In genomic region chr1:136325933-136326332, GRCm38 (mm10) we compare ENCODE assay signal across 8 mouse cellular contexts. TPM values are rescaled to one million over a fixed set of nuclear protein-coding genes. Genes with fewer than 3 reads are reported as not detected.
A peak's percentile ranks its signal among the peaks of the same experiment; 100 is the strongest.
DNase-seq lines count a peak whose midpoint lies in the region; ATAC-seq and TF ChIP-seq lines count a peak whose summit lies in the region.

No protein-coding gene starts in this region.

- peak overlapping the region; percentile 76 for H3K27ac ChIP-seq in heart, embryonic 11.5 days (ENCODE audit: low read depth, low read length)
- peak overlapping the region; percentile 48 for H3K27ac ChIP-seq in limb, embryonic 14.5 days (replicated peaks; ENCODE audit: low read depth, low read length)

- DNase-seq in kidney, adult 9 months, result peak; percentile 33
- no peak for DNase-seq in kidney, postnatal 10 days
- DNase-seq in cerebellum, adult 18-20 months, result peak; percentile 54 to 66
- DNase-seq in limb, embryonic 14.5 days (ENCODE audit: low spot score), result no peak
- DNase-seq in right cerebral cortex, postnatal 4 days, result no peak
- DNase-seq in T-cell, adult 2 months (ENCODE audit: low spot score), result no peak

- WGBS in heart, embryonic 11.5 days (ENCODE audit: insufficient replicate concordance), result 20% methylated on average over 4 of the region's 4 CpGs
- WGBS in limb, embryonic 14.5 days, result 8% methylated on average over 4 of the region's 4 CpGs

- H3K9me3 ChIP-seq in heart, embryonic 11.5 days (replicated peaks; ENCODE audit: control insufficient read depth, low read length), result no peaks in the 10 kb centered on the region
- H3K9me3 ChIP-seq in limb, embryonic 14.5 days (ENCODE audit: control insufficient read depth, low read length), result no peaks in the 10 kb centered on the region

- H3K4me1 ChIP-seq in heart, embryonic 11.5 days (ENCODE audit: control insufficient read depth, insufficient read depth, low read length), result peaks cover 19% of the 10 kb centered on the region
- H3K4me1 ChIP-seq in limb, embryonic 14.5 days (ENCODE audit: control insufficient read depth, insufficient read depth, low read length), result peaks cover 8% of the 10 kb centered on the region; the same call in 1 of the 2 replicates

- no peak overlapping the region; the same call in 1 of the 2 replicates for H3K4me3 ChIP-seq in heart, embryonic 11.5 days (ENCODE audit: low read depth, low read length)
- no peak overlapping the region for H3K4me3 ChIP-seq in limb, embryonic 14.5 days (replicated peaks; ENCODE audit: low read length)

- H3K9ac ChIP-seq in heart, embryonic 11.5 days (ENCODE audit: low read depth, low read length), result peak overlapping the region; percentile 24; the same call in 1 of the 2 replicates
- peak overlapping the region; percentile 32; the same call in 1 of the 2 replicates for H3K9ac ChIP-seq in limb, embryonic 14.5 days (ENCODE audit: low read depth, low read length, severe bottlenecking)

- TF ChIP-seq POLR2A in limb, embryonic 14.5 days (IDR thresholded peaks at IDR 0.05; ENCODE audit: borderline replicate concordance, extremely low read depth, insufficient read depth, insufficient read length), result no peak

- no peaks in the 10 kb centered on the region for H3K27me3 ChIP-seq in heart, embryonic 11.5 days (ENCODE audit: control insufficient read depth, insufficient read depth, low read length)
- H3K27me3 ChIP-seq in limb, embryonic 14.5 days (ENCODE audit: control insufficient read depth, insufficient read depth, low read length), result no peaks in the 10 kb centered on the region

- H3K4me2 ChIP-seq in heart, embryonic 11.5 days, result peak overlapping the region; percentile 29
- no peak overlapping the region for H3K4me2 ChIP-seq in limb, embryonic 14.5 days (replicated peaks; ENCODE audit: low read depth, low read length, severe bottlenecking)

- peaks cover 5% of the 10 kb centered on the region; the same call in 1 of the 2 replicates for H3K36me3 ChIP-seq in heart, embryonic 11.5 days (ENCODE audit: control insufficient read depth, insufficient read depth, low read length)
- peaks cover 17% of the 10 kb centered on the region for H3K36me3 ChIP-seq in limb, embryonic 14.5 days (ENCODE audit: control insufficient read depth, insufficient read depth, low read length)

- peak; percentile 39; the same call in 1 of the 2 replicates for ATAC-seq in heart, embryonic 11.5 days (replicated peaks; ENCODE audit: insufficient number of reproducible peaks, low FRiP score, low TSS enrichment)
- no peak for ATAC-seq in limb, embryonic 14.5 days (ENCODE audit: low FRiP score, low read depth)
- ATAC-seq in megakaryocyte progenitor cell, adult 5-6 weeks (replicated peaks; ENCODE audit: poor library complexity), result no peak

RNA-seq across cellular contexts. Expression of gene Camsap2, which starts 20.0 kb away (rescaled TPM):
- polyA plus RNA-seq in heart, embryonic 11.5 days (2014; fragmentation: Nextera tagmentation; extraction: Ambion mirVana), result 11.3 and 12.4 TPM in 2 replicates
- polyA plus RNA-seq in limb, embryonic 14.5 days (2012; rRNA removed), result 13.7 and 15.0 TPM in 2 replicates
- 17.2 and 17.7 TPM in 2 replicates for polyA plus RNA-seq in limb, embryonic 14.5 days (2014; fragmentation: Nextera tagmentation; extraction: Ambion mirVana)
- total RNA-seq in megakaryocyte progenitor cell, adult 5-6 weeks (2015), result 8.6 and 8.7 TPM in 2 replicates
- total RNA-seq in megakaryocyte progenitor cell, adult 5-6 weeks (2017), result 11.5 and 12.8 TPM in 2 replicates

Comparison
In these comparisons a context has a peak if more than half of its experiments do, and no peak if none do; other contexts are left out.
1. DNase-seq: peak in kidney, adult 9 months (single experiment) and cerebellum, adult 18-20 months (2 of 2); none in kidney, postnatal 10 days (single experiment), limb, embryonic 14.5 days (single experiment), right cerebral cortex, postnatal 4 days (single experiment) and T-cell, adult 2 months (single experiment).